Mouse (Mus musculus) heart, postnatal 4 days (tissue): ENCODE measurements around the gene Ralgapa1. TPM values are rescaled to one million over a fixed set of nuclear protein-coding genes. Genes with fewer than 3 reads are reported as not detected.
"Not testable (repeated sequence)": the region's sequence is repeated elsewhere in the genome, so short reads cannot be mapped to it uniquely, and the experiment has no call there.

Source experiments
- DNase-seq: peaks from one replicate; pipeline ENCODE4 v3.0.0; 2021
- microRNA-seq, 2 experiments: library from miRNA; unstranded; fragments of <30 nt; microRNA quantifications; one replicate each; pipeline ENCODE4 v1.2.0; 2021 to 2022
- total RNA-seq, 2 experiments: library from RNA; stranded (reverse); gene quantifications; 2 replicates each; pipeline ENCODE4 v1.2.3; 2021

The Ralgapa1 gene
- total RNA-seq, 2 experiments from 2014 or later: 46.7 to 54.8 TPM

GRCm38 (mm10) chr12:55598537-55598886, 222.5 kb downstream of the Ralgapa1 start:
- DNase-seq: no peak

- not testable (repeated sequence) for DNase-seq
Measured at GRCm38 (mm10) chr12:55586936-55587335, 234.0 kb downstream of the Ralgapa1 start.

- peak; percentile 12 for DNase-seq
Measured at GRCm38 (mm10) chr12:55573794-55574193, 247.2 kb downstream of the Ralgapa1 start.

- no peak for DNase-seq
Measured at GRCm38 (mm10) chr12:55573089-55573488, 247.9 kb downstream of the Ralgapa1 start.

- no peak for DNase-seq
Measured at GRCm38 (mm10) chr12:55571661-55572060, 249.3 kb downstream of the Ralgapa1 start.

GRCm38 (mm10) chr12:55571181-55571580, 249.8 kb downstream of the Ralgapa1 start:
- no peak for DNase-seq

- no peak for DNase-seq
Measured at GRCm38 (mm10) chr12:55570646-55571045, 250.3 kb downstream of the Ralgapa1 start.

- no peak for DNase-seq
Measured at GRCm38 (mm10) chr12:55569676-55570075, 251.3 kb downstream of the Ralgapa1 start.

- DNase-seq: no peak
Measured at GRCm38 (mm10) chr12:55568466-55568865, 252.5 kb downstream of the Ralgapa1 start.

- DNase-seq: no peak
Measured at GRCm38 (mm10) chr12:55566837-55567236, 254.1 kb downstream of the Ralgapa1 start.

GRCm38 (mm10) chr12:55565867-55566266, 255.1 kb downstream of the Ralgapa1 start:
- no peak for DNase-seq

GRCm38 (mm10) chr12:55565206-55565605, 255.8 kb downstream of the Ralgapa1 start, which contains the start of gene Aldoart2:
Gene Aldoart2, plus strand, starts transcription at chr12:55565239.
- no peak for DNase-seq

- DNase-seq: no peak
Measured at GRCm38 (mm10) chr12:55564187-55564963, 256.6 kb downstream of the Ralgapa1 start.

- DNase-seq: no peak
Measured at GRCm38 (mm10) chr12:55563742-55564141, 257.2 kb downstream of the Ralgapa1 start.

GRCm38 (mm10) chr12:55560025-55560690, 260.8 kb downstream of the Ralgapa1 start:
- no peak for DNase-seq

GRCm38 (mm10) chr12:55559184-55559855, 261.6 kb downstream of the Ralgapa1 start:
- DNase-seq: no peak

GRCm38 (mm10) chr12:55557866-55558265, 263.1 kb downstream of the Ralgapa1 start:
- DNase-seq: no peak

GRCm38 (mm10) chr12:55554901-55555300, 266.1 kb downstream of the Ralgapa1 start:
- not testable (repeated sequence) for DNase-seq

Small RNA genes lying within 50 kb of the gene (microRNA-seq; reads per million reads assigned to microRNA genes)
- gene Gm23394: 1.7 to 3.5 reads per million in 2 experiments

Other genes starting within 250 kb of the Ralgapa1 start
- gene Insm2, start 221.7 kb downstream of the Ralgapa1 start, total RNA-seq: not detected
- gene Brms1l, start 15.2 kb upstream of the Ralgapa1 start, total RNA-seq: 10 to 100 TPM; 25.8 to 29.0 TPM